Mouse (Mus musculus) cerebellum, adult 2 months (tissue): ENCODE results near the gene Cyp1a1.
"Not testable (repeated sequence)": the region's sequence is repeated elsewhere in the genome, so short reads cannot be mapped to it uniquely, and the experiment has no call there.

ENCODE experiments used
- CTCF ChIP-seq: fragments of 200-500 bp; IDR thresholded peaks from 2 replicates; pipeline ENCODE4 v1.5.1; 2011; ENCODE audit warnings: low read depth, mild to moderate bottlenecking, control low read depth, low read length, moderate library complexity, borderline replicate concordance; ENCODE audit not compliant: insufficient read depth
- POLR2A ChIP-seq: fragments of 200-500 bp; IDR thresholded peaks from 2 replicates; pipeline ENCODE4 v1.6.1; 2011; ENCODE audit warnings: low read length, control low read depth, borderline replicate concordance; ENCODE audit not compliant: insufficient read depth

- not testable (repeated sequence) for TF ChIP-seq CTCF, POLR2A
These were observed 22.5 kb downstream of the Cyp1a1 start for GRCm38 (mm10) chr9:57710214-57710613.
